Mouse (Mus musculus) stomach, postnatal 0 days (tissue): ENCODE measurements at regions not wholly inside any gene's neighbourhood (a gene's known extent, or its start where the extent isn't known, plus 50 kb on each side); places are given as distances from the start of the nearest gene placed in this dataset.

Experiments used
- CTCF ChIP-seq: IDR thresholded peaks from 2 replicates; pipeline ENCODE4 v1.5.1; 2016; ENCODE audit warnings: antibody characterized with exemption, low read depth, mild to moderate bottlenecking, moderate library complexity
- EP300 ChIP-seq: optimal IDR thresholded peaks from 2 replicates; pipeline ENCODE3; 2016; ENCODE audit warnings: antibody characterized with exemption

- TF ChIP-seq CTCF (no peak), EP300 (no peak)
Measured at GRCm38 (mm10) chr14:25027076-25027475, 431.9 kb upstream of the Zmiz1 start.
